Mouse (Mus musculus): ENCODE measurements around the gene Gm49358.

Gene Gm49358

GRCm38 (mm10) chr10:86778398-86779116 lies 14.8 kb downstream of the Gm49358 start, which contains the start of gene Nt5dc3:
Nt5dc3 (plus strand) TSS chr10:86779005.
- DNase-seq (ENCODE audit: low spot score): peak; percentile 92

GRCm38 (mm10) chr10:86779117-86779755 lies 15.5 kb downstream of the Gm49358 start:
- DNase-seq (ENCODE audit: low spot score): peak; percentile 29

GRCm38 (mm10) chr10:86779816-86780500 lies 16.2 kb downstream of the Gm49358 start:
- DNase-seq (ENCODE audit: low spot score): peak; percentile 5

- DNase-seq (ENCODE audit: low spot score): no peak
Observed at GRCm38 (mm10) chr10:86781641-86782040, 17.9 kb downstream of the Gm49358 start.

- no peak for DNase-seq (ENCODE audit: low spot score)
Observed at GRCm38 (mm10) chr10:86782656-86783055, 18.9 kb downstream of the Gm49358 start.

GRCm38 (mm10) chr10:86783561-86783960 lies 19.8 kb downstream of the Gm49358 start:
- DNase-seq (ENCODE audit: low spot score): no peak

GRCm38 (mm10) chr10:86784126-86784675 lies 20.4 kb downstream of the Gm49358 start:
- no peak for DNase-seq (ENCODE audit: low spot score)

- no peak for DNase-seq (ENCODE audit: low spot score)
Observed at GRCm38 (mm10) chr10:86785396-86785795, 21.6 kb downstream of the Gm49358 start.

- DNase-seq (ENCODE audit: low spot score): no peak
Observed at GRCm38 (mm10) chr10:86786083-86786482, 22.3 kb downstream of the Gm49358 start.

GRCm38 (mm10) chr10:86788193-86788592 lies 24.4 kb downstream of the Gm49358 start:
- DNase-seq (ENCODE audit: low spot score): no peak

- no peak for DNase-seq (ENCODE audit: low spot score)
Observed at GRCm38 (mm10) chr10:86789146-86789672, 25.4 kb downstream of the Gm49358 start.

- DNase-seq (ENCODE audit: low spot score): no peak
Observed at GRCm38 (mm10) chr10:86791507-86792184, 27.9 kb downstream of the Gm49358 start.

GRCm38 (mm10) chr10:86793509-86793951 lies 29.8 kb downstream of the Gm49358 start:
- DNase-seq (ENCODE audit: low spot score): no peak

GRCm38 (mm10) chr10:86794196-86794595 lies 30.4 kb downstream of the Gm49358 start:
- no peak for DNase-seq (ENCODE audit: low spot score)

- DNase-seq (ENCODE audit: low spot score): no peak
Observed at GRCm38 (mm10) chr10:86794794-86795535, 31.2 kb downstream of the Gm49358 start.

GRCm38 (mm10) chr10:86796073-86796741 lies 32.4 kb downstream of the Gm49358 start:
- no peak for DNase-seq (ENCODE audit: low spot score)

- DNase-seq (ENCODE audit: low spot score): no peak
Observed at GRCm38 (mm10) chr10:86807362-86807761, 43.6 kb downstream of the Gm49358 start.

- no peak for DNase-seq (ENCODE audit: low spot score)
Observed at GRCm38 (mm10) chr10:86808013-86808758, 44.4 kb downstream of the Gm49358 start.

GRCm38 (mm10) chr10:86810000-86810399 lies 46.2 kb downstream of the Gm49358 start:
- no peak for DNase-seq (ENCODE audit: low spot score)

- DNase-seq (ENCODE audit: low spot score): no peak
Observed at GRCm38 (mm10) chr10:86810612-86811011, 46.8 kb downstream of the Gm49358 start.

Data from c-Kit-positive CD71-positive TER-119-positive erythroid progenitor cells, embryonic 14.5 days (primary cell).